Mouse (Mus musculus) adrenal gland, adult 18-20 months (tissue): ENCODE measurements at regions not wholly inside any gene's neighbourhood (a gene's known extent, or its start where the extent isn't known, plus 50 kb on each side); places are given as distances from the start of the nearest gene placed in this dataset.
"Not testable (repeated sequence)": the region's sequence is repeated elsewhere in the genome, so short reads cannot be mapped to it uniquely, and the experiment has no call there.

Source experiments
- DNase-seq, 2 experiments: peaks; one replicate each; pipeline ENCODE4 v3.0.0; 2021 to 2022; ENCODE audit warnings: low spot score in 2 of 2

- no peak for DNase-seq
Observed at GRCm38 (mm10) chr3:21700326-21700725, 376.1 kb upstream of the Tbl1xr1 start.

DNA sequence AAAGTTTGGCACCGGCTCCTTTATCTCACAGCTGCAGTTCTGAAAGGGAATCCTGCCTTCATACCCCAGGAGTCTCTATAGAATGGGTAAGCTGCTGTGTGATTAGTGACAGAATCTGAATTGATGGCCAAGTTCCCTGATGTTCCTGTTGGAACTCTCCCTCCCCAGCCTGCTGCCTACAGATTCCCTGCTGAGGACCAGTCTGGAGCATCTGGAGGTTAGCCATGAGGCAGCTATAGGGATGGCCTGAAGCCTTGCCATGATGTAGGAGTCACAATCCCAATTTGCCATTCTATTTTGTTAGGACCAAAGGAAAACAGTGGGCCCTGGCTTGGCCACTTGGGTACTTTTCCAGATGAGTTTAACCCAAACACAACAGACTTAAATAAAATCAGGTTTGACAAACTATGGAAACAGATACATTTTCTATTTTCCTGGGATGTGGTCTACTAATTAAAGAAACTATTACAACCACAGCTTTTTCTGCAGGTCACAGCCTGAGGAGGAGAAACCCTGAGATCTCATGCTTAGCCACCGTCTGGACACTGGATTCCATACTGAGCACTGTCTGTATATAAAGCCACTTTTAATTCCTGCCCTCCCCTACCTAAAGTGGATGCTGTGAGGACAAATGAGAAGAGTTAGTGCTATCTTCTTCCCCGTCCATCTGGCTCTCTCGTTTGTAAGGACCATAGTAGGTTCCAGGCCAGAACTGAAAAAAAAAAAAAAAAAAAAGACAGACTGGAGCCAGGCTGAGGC is 349.5 kb upstream of the Tbl1xr1 start:
- DNase-seq, result no peak

DNA sequence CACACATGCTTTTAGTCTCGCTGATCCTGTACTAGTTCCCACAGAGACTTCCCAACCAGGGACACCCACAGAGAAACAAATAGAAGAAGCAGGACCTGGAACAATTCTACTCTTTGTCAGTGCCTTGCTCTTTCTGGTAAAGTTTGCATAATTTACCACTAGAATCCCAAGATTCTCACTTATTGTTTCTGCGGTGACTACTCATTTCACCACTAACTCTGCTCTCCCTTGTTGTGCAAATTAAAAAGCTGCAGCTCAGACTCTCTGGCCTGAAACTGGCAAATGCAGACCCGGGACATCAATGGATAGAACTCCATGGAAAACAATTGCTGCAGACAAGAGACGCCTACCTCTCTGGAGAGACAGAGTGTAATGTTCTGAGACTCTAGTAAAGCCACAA is 348.4 kb upstream of the Tbl1xr1 start:
- no peak for DNase-seq

DNA sequence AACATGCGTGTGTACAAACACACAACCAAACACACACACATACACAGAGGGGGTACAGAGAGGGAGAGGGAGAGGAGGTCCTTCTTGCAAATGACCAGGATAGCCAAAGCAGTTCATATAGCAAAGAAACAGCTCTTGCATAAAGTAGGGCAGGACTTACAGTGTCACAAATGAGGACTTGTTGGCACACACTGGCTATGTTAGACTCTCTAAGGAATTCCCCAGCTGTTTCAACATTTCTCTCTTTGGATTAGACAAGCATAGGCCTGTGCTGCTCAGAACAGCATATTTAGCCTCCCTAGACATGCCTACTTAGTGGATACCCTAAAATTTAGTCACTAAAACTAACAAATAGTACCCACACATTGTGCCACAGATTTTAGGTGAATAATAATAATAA is 347.1 kb upstream of the Tbl1xr1 start:
- no peak for DNase-seq

GRCm38 (mm10) chr3:21735688-21736087 is 340.8 kb upstream of the Tbl1xr1 start:
- not testable (repeated sequence) for DNase-seq

DNA sequence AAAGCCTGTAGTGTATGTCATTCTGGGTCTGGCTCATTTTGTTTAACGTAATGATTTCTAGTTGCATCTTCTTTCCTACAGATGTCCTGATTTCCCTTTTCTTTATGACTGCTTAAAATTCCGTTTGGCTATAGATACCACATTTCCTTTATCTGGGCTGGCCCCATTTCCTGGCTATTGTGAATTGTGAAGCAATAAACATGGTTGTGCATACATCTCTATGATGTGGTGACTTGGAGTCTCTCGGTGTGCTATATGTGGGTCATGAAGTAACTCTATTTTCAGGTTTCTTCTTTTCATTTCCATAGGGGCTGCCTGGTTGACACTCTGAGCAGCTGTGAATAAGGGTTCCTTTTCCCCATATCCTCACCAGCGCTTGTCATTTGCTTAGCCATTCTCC is 336.7 kb upstream of the Tbl1xr1 start:
- no peak for DNase-seq

- no peak for DNase-seq
Observed at GRCm38 (mm10) chr3:21744107-21744506, 332.3 kb upstream of the Tbl1xr1 start.

- DNase-seq, result no peak
Observed at GRCm38 (mm10) chr3:21760516-21761218, 315.8 kb upstream of the Tbl1xr1 start.

- DNase-seq, result no peak
Observed at GRCm38 (mm10) chr3:21761219-21761600, 315.2 kb upstream of the Tbl1xr1 start.

GRCm38 (mm10) chr3:21761909-21762308 is 314.5 kb upstream of the Tbl1xr1 start:
- DNase-seq, result peak in 1 of 2 experiments; percentile 23

DNA sequence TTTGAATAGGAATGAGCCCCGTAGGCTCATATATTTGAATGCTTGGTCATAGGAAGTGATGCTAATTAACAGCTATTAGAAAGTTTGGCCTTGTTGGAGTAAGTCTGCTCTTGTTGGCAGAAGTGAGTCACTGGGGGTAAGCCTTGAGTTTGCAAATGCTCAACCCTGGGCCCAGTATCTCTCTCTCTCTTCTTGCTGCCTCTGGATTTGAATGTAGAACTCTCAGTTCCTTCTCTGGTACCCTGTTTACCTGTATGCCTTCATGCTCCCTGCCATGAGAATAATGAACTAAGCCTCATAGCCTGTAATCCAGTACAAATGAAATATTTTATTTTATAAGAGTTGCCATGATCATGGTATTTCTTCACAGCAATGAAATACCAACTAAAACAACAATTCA is 308.4 kb upstream of the Tbl1xr1 start:
- DNase-seq, result no peak

GRCm38 (mm10) chr3:21769920-21770547 is 306.4 kb upstream of the Tbl1xr1 start:
- DNase-seq, result no peak

DNA sequence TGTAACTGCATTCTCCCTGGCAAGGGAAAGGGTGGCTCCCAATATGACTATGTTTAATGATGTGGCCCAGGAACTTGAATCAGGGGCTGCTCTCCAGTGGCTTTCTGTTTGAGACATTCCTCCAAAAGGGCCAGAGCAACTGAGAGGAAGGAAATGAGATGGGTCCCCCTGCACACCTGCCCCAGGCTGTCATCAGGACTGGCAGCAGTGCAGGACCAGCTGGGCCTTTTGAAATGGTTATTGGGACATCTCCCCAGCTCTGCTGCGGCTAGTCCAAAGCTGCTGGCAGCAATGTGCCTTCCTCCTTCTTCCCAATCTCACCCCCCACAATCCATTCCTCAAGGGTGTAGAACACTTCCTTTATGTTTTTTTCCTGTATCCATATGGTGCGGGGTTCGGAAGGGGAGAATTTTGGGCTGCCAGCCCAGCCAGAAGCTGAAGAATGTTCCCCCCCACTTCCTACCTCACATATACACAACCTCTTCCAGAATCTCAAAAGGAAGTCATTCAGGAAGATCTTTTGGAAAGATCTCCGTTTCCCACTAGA is 304.6 kb upstream of the Tbl1xr1 start:
- DNase-seq, result no peak

DNA sequence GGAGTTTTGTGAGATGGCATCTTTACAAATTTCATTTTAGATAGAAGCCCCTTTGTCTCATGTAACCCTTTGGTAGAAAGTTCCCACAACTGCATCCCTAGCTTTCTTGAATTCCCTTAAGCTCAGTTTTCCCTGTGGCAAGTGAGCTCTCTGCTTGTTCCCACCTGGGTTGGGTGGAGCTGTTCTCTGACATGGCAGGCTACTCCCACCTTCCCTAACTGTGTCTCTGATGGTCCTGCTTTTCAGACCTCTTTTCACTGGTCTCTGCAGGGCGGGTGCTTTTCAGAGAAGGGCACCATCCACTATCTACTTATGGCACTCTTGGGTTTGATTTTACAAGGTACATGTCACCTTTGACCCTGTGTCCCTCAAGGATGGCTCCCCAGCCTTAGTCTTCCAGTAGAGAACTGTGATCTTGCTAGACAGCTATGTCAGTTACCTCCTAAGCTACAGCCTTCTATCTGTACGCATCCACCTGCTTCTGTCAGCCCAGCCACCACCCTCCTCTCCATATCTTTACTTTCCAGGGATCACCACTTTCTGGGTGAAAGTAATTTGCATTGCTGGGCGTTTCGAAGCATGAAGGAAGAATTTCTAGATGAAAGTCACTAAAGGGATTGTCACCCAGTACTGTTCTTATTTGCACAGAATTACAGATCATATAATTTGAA is 302.1 kb upstream of the Tbl1xr1 start:
- DNase-seq, result no peak

DNA sequence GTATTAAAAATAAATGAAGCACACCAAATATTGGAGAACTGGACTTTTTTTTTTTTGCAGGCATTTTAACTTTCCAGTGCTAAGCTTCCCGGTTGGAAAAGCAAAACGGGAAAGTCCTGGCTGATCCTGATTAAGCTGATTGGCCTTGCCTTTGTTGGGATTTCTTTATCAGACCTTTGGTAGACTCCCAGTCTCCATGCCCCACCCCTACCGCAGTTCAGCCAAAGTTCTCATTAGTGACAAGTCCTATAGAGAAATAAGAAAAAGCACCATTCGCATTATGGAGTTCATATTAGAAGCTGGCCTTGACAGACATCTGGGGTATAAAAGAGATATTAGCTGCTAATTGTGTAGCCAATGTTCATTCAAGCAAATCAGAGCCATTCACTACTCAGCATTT is 297.7 kb upstream of the Tbl1xr1 start:
- no peak for DNase-seq

GRCm38 (mm10) chr3:21791983-21792631 is 284.3 kb upstream of the Tbl1xr1 start:
- DNase-seq, result no peak

DNA sequence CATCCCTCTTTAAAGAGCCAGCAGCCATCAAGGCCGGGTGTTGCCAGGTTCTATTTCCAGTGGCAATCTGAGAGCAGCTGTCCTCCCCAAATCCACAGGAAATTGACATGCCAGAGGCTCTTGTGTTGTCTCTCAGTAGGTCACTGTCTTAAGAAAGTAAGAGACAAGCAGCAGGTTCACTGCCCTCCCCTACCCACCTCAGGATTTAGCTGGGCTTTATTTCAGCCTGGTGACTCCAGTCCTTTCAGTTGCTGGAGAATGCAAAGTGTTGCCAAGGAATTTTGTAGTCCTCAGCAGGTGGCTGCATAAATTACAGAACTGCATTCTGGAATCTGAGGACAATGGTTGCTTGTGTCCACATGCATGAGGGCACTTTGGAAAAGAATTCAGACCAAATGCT is 278.3 kb upstream of the Tbl1xr1 start:
- DNase-seq, result no peak

DNA sequence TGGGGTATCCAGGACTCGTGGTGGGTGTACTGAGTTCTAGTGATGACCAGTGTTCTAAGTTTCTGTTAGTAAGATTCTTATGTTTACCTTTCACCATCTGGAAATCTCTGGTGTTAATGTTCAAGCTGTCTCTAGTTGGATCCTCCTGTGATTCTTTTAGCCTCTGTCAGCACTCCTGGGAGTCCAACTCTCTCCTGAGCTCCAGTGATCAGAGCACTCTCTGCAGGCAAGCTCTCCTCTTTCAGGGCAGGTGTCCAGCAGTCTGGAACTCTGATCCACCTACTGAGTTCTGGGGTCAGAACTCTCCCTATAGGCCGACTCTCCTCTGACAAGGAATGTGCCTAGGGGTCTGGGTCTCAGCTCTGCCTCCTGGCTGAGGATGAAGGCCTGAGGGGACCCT is 272.6 kb upstream of the Tbl1xr1 start:
- DNase-seq, result not testable (repeated sequence)

DNA sequence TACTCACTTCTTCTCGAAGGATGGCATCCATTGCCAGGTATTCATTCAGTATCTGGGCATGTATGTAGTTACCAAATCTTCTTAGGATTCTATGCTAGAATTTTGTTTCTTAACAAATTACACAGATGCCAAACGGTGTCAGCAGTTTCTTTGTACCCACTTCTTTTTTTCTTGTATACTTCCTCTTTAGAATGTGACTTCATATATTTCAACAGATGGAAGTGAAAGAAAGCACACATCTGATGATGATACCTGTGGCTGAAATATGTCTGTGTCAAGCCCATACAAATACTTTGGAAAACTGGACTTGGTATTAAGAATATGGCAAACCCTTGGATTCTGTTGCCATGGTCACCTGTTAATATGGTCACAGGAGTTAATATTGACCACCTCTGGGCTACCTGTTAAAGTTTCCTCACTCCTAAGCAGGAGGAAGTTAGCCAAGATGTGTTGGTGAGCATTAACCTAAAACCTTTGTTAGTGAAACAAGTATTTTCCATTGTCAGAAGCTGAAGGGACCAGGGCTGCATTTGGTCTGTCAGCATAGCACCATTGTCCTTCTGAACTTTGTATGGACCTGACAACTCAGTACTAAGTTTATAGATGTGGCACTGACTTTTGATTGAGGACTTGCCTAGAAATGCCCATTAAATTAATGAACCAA is 269.8 kb upstream of the Tbl1xr1 start:
- DNase-seq, result no peak

GRCm38 (mm10) chr3:21808539-21808938 is 267.9 kb upstream of the Tbl1xr1 start:
- DNase-seq, result no peak
